Mouse (Mus musculus) NIH3T3 (cell line): ENCODE data around the gene Pgbd5.

Source experiments
- DNase-seq: peaks from one replicate; pipeline ENCODE4 v3.0.0-alpha.2; 2012; ENCODE audit warnings: low read depth

Pgbd5 gene

DNA sequence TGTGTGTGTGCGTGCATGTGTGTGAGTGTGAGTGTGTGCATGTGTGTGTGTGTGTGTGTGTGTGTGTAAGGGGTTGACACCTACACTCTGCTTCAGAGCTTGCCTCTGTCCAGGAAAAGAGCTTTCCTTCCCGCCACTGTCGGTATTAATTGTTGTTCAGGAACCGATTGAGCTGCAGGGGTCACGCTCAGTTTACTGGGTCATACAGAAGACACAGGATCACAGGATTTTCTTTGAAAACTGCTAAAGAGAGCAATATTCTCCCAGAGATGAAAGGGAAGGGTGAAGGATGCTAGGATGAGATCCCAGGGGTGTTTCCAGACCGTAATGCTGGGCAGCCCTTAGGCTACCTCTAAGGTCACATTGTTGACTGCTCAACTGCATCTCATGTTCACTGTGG lies at the start of gene Pgbd5:
TSS of gene Pgbd5 (minus strand) at position 101 of the 400 bp plus-strand sequence.
- DNase-seq = no peak

DNA sequence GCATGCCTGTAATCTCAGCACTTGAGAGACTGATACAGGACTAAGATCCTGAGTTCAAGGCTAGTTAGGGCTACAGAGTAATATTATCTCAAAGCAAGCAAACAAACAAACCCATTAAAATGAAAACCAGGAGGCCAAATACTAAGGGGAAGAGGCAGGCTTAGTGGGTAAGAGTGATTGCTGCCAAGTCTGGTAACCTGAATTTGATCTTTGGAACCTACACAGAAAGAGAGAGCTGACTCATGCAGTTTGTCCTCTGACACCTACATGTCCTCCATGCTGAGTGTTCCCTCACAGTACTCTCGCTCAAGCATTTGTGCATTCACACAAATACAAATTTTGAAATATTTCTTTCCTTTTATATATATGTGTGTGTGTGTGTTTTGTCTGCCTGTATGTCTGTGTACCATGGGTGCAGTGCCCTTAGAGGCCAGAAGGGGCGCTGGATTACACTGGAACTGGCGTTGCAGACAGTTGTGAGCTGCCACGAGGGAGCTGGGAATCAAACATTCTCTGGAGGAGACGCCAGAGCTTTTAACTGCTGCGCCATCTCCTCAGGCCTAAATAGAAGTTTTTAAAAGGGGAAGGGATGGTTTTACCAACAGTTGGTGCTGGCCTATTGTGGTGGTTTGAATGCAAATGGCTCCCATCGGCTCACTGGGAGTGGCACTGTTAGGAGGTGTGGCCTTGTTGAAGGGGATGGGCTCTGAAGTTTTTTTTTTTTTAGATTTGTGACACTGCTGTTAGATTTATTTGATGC lies 44.1 kb upstream of the Pgbd5 start:
- peak; percentile 14 for DNase-seq

DNA sequence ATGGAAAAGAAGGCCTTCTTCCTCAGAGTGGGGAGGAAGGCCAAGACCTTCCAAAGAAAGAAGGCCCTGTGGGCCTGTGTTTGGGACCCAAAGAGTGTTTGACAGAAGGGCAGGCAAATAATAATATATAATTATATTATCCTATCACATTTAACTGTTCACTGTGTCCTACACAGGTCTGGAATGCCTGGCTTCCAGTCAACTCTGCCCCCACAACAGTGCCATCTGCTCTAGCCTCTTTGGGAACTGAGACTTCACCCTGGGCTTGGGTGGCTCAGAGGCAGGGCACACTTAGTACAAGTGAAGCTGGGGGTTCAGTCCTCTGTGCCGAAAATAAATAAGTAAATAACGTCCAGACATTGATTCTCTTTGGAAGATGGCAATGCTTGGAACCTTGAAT lies 43.3 kb upstream of the Pgbd5 start:
- DNase-seq = no peak

DNA sequence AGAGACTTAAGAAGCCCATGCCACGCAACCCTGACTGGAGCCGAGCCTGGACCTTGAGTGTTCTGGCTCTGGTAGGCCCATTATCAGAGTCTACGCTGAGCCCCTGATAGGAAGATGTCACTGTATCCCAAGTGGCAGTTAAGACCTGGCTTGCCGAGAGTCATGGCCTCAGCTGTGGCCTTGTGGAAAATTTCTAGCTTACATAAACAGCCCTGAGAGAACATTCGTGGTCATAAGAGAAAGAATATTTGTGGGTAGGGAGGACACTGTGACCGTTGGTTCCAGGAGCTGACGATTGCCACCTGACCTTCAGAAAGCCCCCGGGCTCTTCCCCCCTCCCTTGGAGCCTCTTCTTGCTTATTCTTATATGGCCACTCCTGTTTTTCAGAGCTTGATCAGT lies 40.9 kb upstream of the Pgbd5 start:
- no peak for DNase-seq

DNA sequence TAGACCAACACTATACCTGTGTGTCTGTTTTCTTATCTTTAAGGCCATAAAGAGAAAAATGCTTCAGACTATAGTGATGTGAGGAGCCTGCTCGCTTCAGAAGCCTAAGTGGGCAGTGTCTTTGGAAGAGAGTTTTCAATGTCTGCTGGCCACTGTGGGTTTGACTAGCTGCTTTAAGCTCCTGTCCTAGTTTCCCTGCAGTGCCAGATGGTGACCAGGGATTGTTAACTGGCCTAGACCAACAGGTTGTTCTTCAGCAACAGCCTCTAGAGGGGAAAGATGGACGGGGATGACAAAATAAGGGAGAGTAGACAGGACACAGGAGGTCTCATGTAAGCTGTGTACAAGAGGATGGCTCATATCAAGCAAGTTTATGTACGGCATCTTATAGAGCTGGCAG lies 39.8 kb upstream of the Pgbd5 start:
- DNase-seq = no peak

DNA sequence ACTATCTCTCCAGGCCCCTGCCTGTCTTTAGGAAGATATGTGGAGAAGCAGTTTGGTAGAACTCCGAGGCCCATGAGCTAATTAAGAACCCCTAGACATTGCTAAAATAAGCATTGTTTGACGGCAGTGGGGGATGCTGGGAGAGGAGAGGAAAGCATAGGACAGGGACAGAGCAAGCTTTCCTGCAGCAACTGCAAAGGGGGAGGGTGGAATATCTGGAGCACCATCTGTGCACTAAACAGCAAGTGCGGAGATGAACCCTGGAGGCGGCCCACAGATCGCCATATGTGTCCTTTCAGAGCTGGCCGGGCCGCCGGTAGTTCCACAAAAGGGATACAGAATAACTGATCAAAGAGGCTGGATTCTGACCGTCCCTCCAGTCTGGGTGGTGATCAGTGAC lies 37.2 kb upstream of the Pgbd5 start:
- DNase-seq = no peak

DNA sequence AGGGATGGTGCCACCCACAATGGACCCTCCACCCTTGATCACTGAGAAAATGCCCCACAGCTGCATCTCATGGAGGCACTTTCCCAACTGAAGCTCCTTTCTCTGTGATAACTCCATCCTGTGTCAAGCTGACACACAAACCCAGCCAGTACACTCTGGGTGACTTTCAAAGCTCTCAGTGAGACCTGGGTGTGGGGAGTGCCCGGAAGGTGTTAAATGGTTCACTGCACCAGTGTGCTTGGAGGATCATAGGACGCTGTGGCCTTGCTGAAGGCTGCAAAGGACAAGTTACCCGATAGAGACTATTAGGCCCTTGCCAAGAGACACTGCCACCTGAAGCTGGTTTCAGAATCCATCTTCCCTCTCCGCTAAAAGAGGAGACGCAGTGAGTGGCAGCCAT lies 36.2 kb upstream of the Pgbd5 start:
- no peak for DNase-seq

DNA sequence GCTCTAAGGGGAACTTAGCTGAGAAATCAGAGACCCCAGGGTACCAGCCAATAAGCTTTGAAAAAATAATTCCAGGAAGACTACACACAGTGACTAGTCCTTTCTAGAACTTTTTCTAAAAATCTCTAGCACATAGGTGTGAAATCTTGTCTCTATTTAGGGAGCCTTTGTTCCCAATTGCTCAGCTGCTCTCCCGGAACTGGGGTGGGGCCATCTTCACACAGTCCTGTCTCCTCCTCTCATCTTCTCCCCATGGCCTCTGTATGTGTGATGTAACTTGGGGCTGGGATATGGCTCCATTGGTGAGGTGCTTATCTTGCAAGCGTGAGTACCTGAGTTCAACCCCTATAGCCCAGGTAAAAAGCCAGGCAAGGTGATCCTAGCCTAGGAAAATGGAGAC lies 25.2 kb upstream of the Pgbd5 start:
- no peak for DNase-seq

DNA sequence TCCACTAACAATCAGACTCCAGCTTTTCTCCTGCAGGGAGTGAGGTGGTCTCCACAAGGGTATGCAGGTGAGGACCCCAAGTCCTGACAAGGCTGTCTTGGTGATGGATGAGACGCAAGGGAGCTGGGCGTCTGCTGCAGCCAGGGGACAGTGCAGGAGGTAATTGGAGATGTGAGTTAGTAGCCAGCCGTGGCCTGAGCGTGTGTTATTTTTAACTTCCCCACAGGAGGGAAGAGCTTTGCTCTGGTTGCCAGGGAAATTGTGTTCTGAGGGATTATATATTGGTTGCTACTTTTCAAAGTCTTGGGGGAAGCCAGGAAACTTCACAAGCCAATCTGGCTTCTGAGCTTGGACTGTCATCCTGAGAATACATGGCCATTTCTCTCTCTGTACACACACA lies 23.7 kb upstream of the Pgbd5 start:
- DNase-seq = no peak

DNA sequence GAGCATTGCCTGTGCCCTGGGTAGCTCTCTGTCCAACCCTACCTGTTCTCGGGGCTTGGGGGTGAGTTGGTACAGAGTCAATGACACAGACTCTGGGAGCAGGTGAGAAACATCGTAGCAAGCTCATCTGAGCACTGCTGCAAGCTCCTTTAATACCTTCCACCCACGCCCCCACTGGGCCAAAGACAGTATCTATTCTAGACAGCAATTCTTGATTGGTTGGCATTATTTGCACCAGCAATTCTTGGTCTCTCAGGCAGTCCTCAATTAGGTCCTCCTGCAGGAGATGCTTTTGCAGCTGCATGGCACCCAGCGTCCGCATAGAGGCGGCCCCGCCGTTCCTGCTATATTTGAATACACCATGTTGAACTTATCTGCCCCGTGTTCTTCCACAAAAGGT lies 22.7 kb upstream of the Pgbd5 start:
- no peak for DNase-seq

DNA sequence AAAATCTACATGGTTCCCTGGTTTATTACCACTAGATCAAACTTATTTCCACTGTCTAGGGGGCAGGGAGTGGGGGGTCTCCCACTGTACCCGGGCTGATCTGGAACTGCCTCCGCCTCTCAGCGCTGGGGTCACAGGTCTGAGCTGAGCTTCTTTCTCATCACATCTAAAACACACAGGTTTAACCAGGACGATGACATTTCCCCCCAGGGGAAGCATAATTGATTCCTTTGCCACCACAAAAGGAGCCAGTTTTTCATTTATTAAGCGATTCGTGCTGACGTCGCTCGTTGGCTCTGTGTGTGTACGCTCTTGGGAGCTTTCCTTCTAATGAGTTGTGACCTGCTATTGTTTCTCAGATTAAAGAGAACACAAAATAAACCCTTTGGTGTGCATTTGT lies 21.6 kb upstream of the Pgbd5 start:
- no peak for DNase-seq

DNA sequence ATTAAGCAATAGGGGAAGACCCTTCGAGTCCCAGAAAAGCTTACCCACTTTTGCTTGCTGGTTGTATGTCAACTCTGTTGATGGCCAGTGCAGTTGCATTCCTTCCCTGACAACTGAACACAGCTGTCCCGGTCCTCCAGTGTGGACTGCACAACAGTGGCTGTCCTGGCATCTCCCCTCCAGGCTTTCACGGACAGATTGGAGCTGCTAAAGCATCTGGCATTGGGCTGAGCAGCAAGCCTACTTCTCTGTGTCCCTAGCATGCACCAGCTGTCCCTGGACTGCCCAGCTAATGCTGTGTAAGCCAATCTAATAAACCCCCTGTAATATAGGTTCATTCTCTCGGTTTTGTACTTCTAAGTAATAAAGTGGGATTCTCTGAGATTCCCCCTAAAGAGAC lies 21.2 kb upstream of the Pgbd5 start:
- DNase-seq = no peak

DNA sequence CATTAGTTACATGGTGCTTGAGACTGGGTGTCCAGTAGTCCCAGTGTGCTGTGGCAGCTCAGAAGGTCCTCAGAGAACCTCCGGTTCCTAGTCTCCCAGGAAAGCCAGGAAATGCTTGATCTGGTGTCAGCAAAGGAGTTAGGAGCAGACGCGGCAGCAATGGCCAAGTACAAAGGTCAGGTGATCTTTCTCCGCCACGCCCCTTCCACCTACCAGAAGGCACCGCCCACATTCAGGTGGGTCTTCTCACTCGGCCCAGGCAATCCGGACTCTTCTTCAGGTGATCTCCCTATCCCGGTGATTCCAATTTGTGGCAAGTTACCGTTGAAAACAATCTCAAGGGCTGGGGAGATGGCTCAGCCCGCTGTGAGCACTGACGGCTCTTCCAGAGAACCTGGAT lies 20.2 kb upstream of the Pgbd5 start:
- no peak for DNase-seq

DNA sequence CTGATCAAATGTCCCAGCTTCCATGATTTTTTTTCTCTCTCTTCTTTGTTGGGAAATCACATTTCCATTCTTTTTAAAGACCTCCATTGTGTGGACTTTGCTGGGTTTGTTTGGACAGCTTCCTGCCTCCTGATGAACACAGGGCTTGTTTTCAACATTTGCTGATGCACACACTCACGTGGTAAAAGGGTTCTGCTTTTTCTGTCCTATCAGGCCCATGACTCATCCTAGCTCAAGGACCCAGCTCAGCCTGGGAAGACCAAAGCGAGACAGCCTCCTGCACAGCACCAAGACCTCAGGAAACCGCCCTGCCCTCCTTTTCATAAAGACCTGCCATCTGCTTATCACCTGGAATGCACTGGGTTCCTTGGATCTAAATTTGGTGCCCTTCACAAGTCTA lies 15.9 kb upstream of the Pgbd5 start:
- peak; percentile 78 for DNase-seq

DNA sequence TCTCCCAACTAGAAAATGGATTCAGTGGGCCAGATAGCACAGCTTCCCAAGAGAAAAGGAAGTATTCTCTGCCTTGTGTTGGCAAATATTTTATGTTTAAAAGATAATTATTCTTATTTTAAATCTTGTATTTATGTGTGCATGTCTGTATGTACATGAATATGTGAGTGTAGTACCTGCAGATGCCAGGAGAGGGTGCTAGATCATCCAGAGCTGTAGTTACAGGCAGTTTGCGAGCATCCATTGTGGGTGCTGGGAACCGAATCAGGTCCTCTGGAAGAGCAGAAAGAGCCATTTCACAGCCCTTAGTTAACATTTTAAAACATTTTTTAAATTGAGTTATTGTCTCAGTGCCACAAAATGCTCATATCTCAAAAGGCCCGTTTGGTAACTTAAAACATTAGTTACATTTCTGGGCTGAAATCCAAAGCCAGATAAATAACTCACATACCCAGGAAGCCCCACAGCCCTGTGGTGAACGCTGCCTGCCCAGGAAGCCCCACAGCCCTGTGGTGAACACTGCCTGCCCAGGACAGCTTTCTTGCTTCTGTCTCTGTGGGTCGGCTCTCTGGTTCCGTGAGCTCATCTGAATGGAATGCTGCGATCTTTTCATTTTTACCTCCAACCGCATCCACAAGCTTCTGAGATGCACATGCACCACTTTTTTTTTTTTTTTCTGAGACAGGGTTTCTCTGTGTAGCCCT lies 10.9 kb upstream of the Pgbd5 start:
- peak; percentile 62 for DNase-seq

DNA sequence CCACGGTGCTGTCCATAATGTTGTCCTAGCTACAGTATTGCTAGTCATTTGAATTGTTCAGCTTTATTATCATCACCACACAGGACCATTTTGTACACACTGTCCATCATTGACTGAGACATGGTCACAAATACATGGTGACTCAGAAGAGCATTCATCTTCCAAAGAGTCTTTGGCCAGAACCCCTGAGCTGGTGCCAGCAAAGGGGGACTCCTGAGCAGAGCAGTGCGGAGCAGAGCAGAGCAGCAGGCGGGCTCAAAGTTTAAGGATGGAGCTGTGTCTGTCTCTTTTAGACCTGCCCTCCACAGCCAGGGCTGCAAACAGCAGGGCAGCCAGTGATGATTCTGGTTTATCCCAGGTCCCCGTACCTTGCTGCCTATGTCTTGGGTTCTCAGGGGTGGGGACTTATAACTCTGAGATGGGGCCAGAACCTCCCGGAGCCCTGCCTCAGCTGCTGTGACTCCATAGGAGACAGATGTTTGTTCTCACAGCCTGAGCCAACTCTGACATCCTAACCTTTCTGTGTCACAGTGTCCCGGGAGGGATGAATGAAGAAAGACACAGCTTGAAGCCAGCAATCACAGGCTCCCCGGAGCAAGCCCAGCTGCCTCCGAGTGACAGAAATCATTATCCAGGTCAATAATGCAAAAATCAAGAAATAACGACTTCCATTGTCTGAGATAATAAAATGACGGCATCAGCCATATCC lies 9.7 kb upstream of the Pgbd5 start:
- no peak for DNase-seq

DNA sequence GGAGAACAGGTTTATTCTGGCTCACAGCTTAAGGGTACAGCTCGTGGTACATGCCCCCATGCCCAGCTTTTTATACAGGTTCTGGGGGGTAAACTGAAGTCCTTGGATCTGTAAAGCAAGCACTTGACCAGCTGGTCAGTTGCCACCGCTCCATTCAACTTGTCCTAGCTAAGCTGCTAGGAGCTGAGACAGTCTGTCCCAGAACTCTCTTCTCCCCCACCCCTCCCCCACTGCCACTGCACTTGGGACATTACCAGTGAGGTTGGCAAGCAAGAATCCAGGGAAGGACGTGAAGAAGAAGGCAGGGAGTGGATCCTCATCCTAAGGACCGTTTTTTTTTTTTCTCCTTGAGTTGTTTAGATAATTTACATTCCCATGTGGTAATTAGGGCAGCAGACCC lies 2.7 kb downstream of the Pgbd5 start:
- no peak for DNase-seq

DNA sequence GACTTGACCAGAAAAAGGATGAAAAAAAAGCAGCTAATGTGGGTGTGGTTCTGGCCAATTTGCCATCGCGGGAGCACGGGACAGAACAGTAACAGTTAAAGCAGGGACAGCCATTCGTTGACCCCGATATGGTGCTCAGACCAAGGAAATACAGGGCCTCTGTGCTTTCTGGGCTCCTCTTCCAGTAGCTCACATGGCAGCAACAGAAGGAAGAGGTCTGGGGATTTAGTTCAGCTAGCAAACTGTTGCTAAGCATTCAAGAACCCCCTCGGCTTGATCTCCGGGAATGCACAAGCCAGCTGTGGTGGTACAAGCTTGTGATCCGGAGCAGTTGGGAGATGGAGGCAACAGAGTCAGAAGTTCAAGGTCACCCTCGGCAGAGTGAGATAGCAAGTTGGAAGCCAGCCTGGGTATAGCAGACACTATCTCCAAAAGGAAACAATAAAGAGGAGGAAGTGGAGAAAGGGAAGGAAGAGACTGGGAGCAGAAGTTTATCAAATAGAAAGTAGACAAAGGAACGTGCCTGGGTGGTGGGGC lies 3.7 kb downstream of the Pgbd5 start:
- no peak for DNase-seq

DNA sequence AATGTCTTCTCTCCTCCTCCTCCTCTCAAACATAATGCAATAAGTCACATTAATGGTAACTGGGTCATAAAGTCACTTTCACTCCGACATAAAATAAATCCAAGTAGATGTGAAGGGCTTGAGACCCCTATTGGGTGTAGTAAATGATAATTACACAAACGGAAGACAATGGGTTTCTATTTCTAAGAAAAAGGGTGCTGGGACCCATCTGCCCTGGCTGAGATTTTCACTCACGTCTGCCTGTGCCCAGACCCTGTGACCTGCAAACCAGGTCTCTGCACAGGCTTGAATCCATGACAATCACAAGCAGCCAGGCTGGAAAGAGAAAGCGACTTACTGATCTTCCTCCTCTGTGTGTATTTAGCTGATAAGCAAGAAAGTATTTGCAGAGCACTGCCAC lies 4.3 kb downstream of the Pgbd5 start:
- no peak for DNase-seq

DNA sequence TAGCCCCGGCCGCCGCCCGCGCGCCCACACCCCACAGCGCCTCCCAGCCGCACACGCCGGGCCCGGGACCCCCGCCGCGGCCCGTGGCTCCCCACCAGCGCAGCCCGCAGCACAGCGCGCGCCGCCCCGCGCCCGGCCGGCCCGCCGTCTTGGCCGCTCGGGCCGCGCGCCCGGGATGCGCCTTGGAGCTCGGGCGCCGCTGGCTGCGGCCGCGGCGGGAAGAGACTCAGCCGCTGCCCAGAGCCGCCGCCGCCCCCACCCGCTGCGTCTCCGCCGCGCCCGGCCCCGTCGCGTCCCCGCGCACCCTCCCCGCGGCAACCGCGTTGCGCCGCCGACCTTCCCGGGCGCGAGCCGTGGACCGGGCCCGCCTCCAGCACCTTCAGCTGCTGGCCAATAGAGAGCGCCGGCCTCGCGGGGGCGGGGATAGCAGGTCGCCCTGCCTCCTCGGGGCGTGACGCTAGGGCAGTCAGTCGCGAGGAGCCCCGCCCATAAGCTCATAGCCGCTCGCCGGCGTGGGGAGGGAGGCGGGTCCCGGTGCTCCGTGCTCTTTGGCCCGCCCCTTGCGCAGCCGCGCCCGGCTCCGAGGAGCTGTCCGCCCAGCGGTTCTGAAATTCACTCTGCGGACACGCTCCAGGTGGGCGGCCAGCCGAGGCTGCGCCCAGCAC lies 5.2 kb downstream of the Pgbd5 start:
- DNase-seq = peak; percentile 99

DNA sequence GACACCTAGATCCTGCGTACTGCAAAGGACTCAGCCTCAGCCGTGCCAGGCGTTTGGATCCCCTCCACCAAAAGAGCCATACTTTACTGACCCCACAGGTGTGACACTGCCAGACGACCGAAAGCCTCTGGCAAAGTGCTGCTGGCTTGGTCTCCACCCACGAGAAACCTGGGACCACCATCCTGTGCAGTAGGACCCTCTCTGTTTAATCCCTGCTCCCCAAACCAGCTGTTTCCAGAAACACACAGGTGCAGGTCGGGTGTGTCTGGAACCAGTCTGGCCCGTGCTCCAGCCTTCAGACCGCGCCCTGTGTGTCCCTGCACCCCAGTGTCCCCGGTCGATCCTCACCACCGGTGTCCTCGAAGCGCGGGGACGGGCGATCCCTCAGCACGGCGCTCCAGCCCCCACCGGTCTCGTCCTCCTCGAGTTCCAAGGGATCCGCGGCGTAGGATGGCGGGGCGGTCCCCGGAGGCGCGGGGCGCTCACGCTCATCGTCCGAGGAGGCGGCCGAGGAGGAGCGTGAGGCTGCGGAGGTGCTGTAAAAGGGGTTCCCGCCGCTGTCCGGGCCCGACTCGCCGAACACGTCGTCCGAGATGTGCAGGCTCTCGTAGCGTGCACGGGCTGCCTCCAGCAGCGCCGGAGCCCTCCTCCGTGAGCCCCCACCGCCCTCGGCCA lies 5.9 kb downstream of the Pgbd5 start:
- DNase-seq = no peak

DNA sequence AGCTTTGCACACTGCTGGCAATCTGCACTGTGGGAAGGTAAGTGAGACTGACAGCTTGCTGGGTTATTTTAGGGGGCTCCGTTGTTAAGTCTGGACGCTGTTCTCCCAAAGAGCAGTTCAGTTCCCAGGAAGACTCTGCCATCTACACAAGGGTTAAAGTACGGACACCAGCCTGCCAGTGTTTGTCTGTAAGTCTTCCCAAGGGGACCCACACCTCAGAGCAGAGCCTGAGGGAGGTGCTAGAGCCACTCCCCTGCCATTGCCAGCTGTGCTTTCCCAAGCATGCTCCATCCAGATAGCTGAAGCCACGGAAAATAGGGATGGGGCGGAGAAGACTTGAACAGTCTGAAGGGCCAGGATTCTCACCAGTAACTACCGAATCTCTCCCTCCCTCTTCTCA lies 8.6 kb downstream of the Pgbd5 start:
- DNase-seq = no peak
